Mouse (Mus musculus) gastrocnemius, adult 2 months (tissue): ENCODE measurements around the gene Cyp3a59. TPM values are rescaled to one million over a fixed set of nuclear protein-coding genes. Genes with fewer than 3 reads are reported as not detected.
"Not testable (repeated sequence)": the region's sequence is repeated elsewhere in the genome, so short reads cannot be mapped to it uniquely, and the experiment has no call there.

Source experiments
- DNase-seq: peaks from one replicate; pipeline ENCODE4 v3.0.0; 2022
- H3K27ac ChIP-seq: fragments of 200-600 bp; 2 replicates; pipeline ENCODE4 v1.8.1; 2022; ENCODE audit warnings: mild to moderate bottlenecking
- H3K4me3 ChIP-seq: fragments of 200-600 bp; 2 replicates; pipeline ENCODE4 v1.8.1; 2022; ENCODE audit warnings: mild to moderate bottlenecking, moderate library complexity
- CTCF ChIP-seq: fragments of 200-600 bp; IDR thresholded peaks from 2 replicates; pipeline ENCODE4 v1.8.1; 2022; ENCODE audit warnings: antibody characterized with exemption, mild to moderate bottlenecking, moderate library complexity
- intact Hi-C: fragments of 180-260 bp; cut with DNase I; formaldehyde crosslinking; loops from one replicate; pipeline ENCODE4 v1.15.1; 2025
- long read RNA-seq, 2 experiments: library from polyadenylated mRNA; stranded (forward); transcript quantifications; one replicate each; pipeline ENCODE4 v2.0.0; 2021
- total RNA-seq, 2 experiments: library from RNA; stranded (reverse); gene quantifications; 2 replicates each; pipeline ENCODE4 v1.2.3; 2021

Gene Cyp3a59
- not detected for total RNA-seq
- long read RNA-seq, experiment 1, result 0 reads
- long read RNA-seq, experiment 2, result 0 reads

- H3K4me3 ChIP-seq, H3K27ac ChIP-seq, DNase-seq, intact Hi-C loops: not testable (repeated sequence)
Measured at GRCm38 (mm10) chr5:146078945-146079344, at the start of gene Cyp3a59. TSS of gene Cyp3a59 (plus strand) at chr5:146079257.

GRCm38 (mm10) chr5:146070099-146070498 is 9.0 kb upstream of the Cyp3a59 start:
- intact Hi-C loops, result no loop called here
- no peak for DNase-seq
- TF ChIP-seq CTCF, result no peak

GRCm38 (mm10) chr5:146147903-146148302 is 68.8 kb downstream of the Cyp3a59 start:
- TF ChIP-seq CTCF, result peak; percentile 28; the same call in 1 of the 2 replicates
- no peak overlapping the region for H3K27ac ChIP-seq
- DNase-seq, result no peak
- no peak overlapping the region for H3K4me3 ChIP-seq
- intact Hi-C loops, result no loop called here

More at GRCm38 (mm10) chr5:146070099-146070498, 9.0 kb upstream of the Cyp3a59 start:
- H3K4me3 ChIP-seq, result no peak overlapping the region
- no peak overlapping the region for H3K27ac ChIP-seq

GRCm38 (mm10) chr5:146150454-146150853 is 71.4 kb downstream of the Cyp3a59 start:
- Histone ChIP-seq H3K4me3 (no peak overlapping the region), H3K27ac (no peak overlapping the region)
- no peak for TF ChIP-seq CTCF
- intact Hi-C loops, result no loop called here
- DNase-seq, result no peak

- H3K27ac ChIP-seq, H3K4me3 ChIP-seq, DNase-seq, intact Hi-C loops: not testable (repeated sequence)
Measured at GRCm38 (mm10) chr5:146158326-146158725, 79.3 kb downstream of the Cyp3a59 start.

- H3K27ac ChIP-seq, H3K4me3 ChIP-seq, DNase-seq, intact Hi-C loops: not testable (repeated sequence)
Measured at GRCm38 (mm10) chr5:146160439-146160838, 81.4 kb downstream of the Cyp3a59 start, which contains the start of gene Gm5565. TSS of gene Gm5565 (minus strand) at chr5:146160539.

Other genes starting within 250 kb of the Cyp3a59 start
- gene Cyp3a11, start 199.3 kb upstream of the Cyp3a59 start, total RNA-seq, result not detected
- gene Cyp3a25, start 69.6 kb upstream of the Cyp3a59 start, total RNA-seq, result not detected
- gene Gm5565, start 81.3 kb downstream of the Cyp3a59 start, total RNA-seq, result not detected
- not detected for gene Gm6309, start 91.5 kb downstream of the Cyp3a59 start, total RNA-seq
- gene 1700001J03Rik, start 106.0 kb downstream of the Cyp3a59 start, total RNA-seq, result 1 to 10 TPM in 1 of 2 experiments, under 1 TPM in 1; 0.79 to 1.4 TPM
- 10 to 100 TPM; 40.9 to 41.5 TPM for gene Rnf6, start 142.3 kb downstream of the Cyp3a59 start, total RNA-seq
- 10 to 100 TPM; 16.8 to 17.6 TPM for gene Cdk8, start 152.0 kb downstream of the Cyp3a59 start, total RNA-seq